ENCODE assay signal across 18 mouse cellular contexts in the genomic region with DNA sequence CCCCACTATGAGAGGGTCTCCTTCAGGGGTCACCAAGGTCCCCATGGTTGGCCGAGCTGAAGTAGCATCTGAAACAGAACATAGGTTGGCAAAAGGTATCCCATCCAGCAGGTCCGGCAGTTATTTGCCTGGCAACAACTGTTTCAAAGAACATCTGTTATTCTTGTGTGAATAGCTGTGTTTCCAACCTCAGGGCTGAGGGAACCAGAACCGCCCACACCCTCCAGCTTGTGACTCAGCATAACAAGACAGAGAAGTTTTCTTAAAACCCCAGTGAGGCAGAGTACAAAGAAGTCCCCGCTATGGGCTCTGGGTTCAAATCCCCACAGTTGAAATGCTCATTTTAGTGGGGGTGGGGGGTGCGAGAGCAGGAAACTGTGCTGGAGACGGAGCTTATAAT. TPM values are rescaled to one million over a fixed set of nuclear protein-coding genes. Genes with fewer than 3 reads are reported as not detected.
A peak's percentile ranks its signal among the peaks of the same experiment; 100 is the strongest.
DNase-seq lines count a peak whose midpoint lies in the region; TF ChIP-seq lines count a peak whose summit lies in the region.
"Had no signal": no experiment of that assay in that cellular context is flagged by ENCODE, and none has a peak within 500 bp of the region (broad histone marks: within the 10 kb centered on the region; RNA-seq: fewer than 3 reads in every experiment).

No protein-coding gene starts in this region.

- DNase-seq in adrenal gland, adult 2 months: peak; percentile 47
- DNase-seq in adrenal gland, postnatal 4 days (ENCODE audit: low spot score in 2 of 2): no peak
- peak; percentile 69 to 78 for DNase-seq in left cerebral cortex, adult 18-20 months (ENCODE audit: low spot score in 2 of 2)
- no peak for DNase-seq in left cerebral cortex, postnatal 10 days (ENCODE audit: extremely low spot score in 1 of 2, low spot score in 2 of 2)
- DNase-seq in left cerebral cortex, adult 2 months (ENCODE audit: extremely low spot score in 1 of 2, low spot score in 2 of 2): peak; percentile 53 to 68
- DNase-seq in cerebellum, adult 9-11 months: no peak
- DNase-seq in MN1 (ENCODE audit: low spot score): no peak
- DNase-seq in T-cell, adult 2 months (ENCODE audit: low spot score): no peak
- DNase-seq: B cell, adult 2 months; kidney, postnatal 25 days; lung, adult 18-20 months had no signal

- no peak overlapping the region for H3K4me3 ChIP-seq in left cerebral cortex, adult 2 months
- H3K4me3 ChIP-seq: heart, embryonic 12.5 days; intestine, embryonic 15.5 days; neural tube, embryonic 15.5 days had no signal

- intact Hi-C loops in left cerebral cortex, postnatal 10 days (cut with DNase I): loop anchor here (5.0 kb wide), 2 partner anchors 50 to 65 kb away; no protein-coding TSS in a partner anchor
- intact Hi-C loops in left cerebral cortex, adult 2 months (cut with DNase I): no loop called here

- TF ChIP-seq CTCF in left cerebral cortex, adult 2 months (IDR thresholded peaks at IDR 0.05): no peak

- no peak overlapping the region; the same call in 1 of the 2 replicates for H3K27ac ChIP-seq in left cerebral cortex, adult 2 months
- H3K27ac ChIP-seq: intestine, embryonic 15.5 days; neural tube, embryonic 15.5 days had no signal

RNA-seq across cellular contexts. Expression of gene Pla2g2d, which starts 6.6 kb away (rescaled TPM):
- total RNA-seq in adrenal gland, adult 2 months (2021): 1 to 10 TPM; 2.3 to 2.9 TPM
- 1.3 and 1.4 TPM in 2 replicates for polyA plus RNA-seq in adrenal gland, adult 2 months (2012; rRNA removed)
- 1 to 10 TPM; 1.1 to 1.4 TPM for total RNA-seq in adrenal gland, postnatal 4 days (2021)
- under 1 TPM; 0.47 to 0.77 TPM for total RNA-seq in left cerebral cortex, adult 18-20 months (2021)
- total RNA-seq in left cerebral cortex, postnatal 10 days (2021): under 1 TPM in 1 of 2 experiments, not detected in 1; 0.16 TPM
- total RNA-seq in left cerebral cortex, adult 2 months (2021): under 1 TPM; 0.42 to 0.97 TPM
- total RNA-seq: hematopoietic stem cell, adult 5-6 weeks; megakaryocyte progenitor cell, adult 5-6 weeks; MEL had no signal
- polyA plus RNA-seq: heart, embryonic 12.5 days had no signal

RNA-seq across cellular contexts. Expression of gene Pla2g2f, which starts 24.7 kb away (rescaled TPM):
- 10 to 100 TPM; 20.6 to 34.4 TPM for total RNA-seq in adrenal gland, adult 2 months (2021)
- 54.0 and 67.7 TPM in 2 replicates for polyA plus RNA-seq in adrenal gland, adult 2 months (2012; rRNA removed)
- 10 to 100 TPM in 1 of 2 experiments, 1 to 10 TPM in 1; 9.7 to 10.1 TPM for total RNA-seq in adrenal gland, postnatal 4 days (2021)
- under 1 TPM in 1 of 2 experiments, not detected in 1; 0.14 TPM for total RNA-seq in left cerebral cortex, adult 18-20 months (2021)
- not detected for total RNA-seq in left cerebral cortex, postnatal 10 days (2021)
- not detected for total RNA-seq in left cerebral cortex, adult 2 months (2021)
- total RNA-seq: hematopoietic stem cell, adult 5-6 weeks; megakaryocyte progenitor cell, adult 5-6 weeks; MEL had no signal
- polyA plus RNA-seq: forebrain, embryonic 16.5 days; heart, embryonic 12.5 days; neural tube, embryonic 15.5 days had no signal

RNA-seq across cellular contexts. Expression of gene Ubxn10, which starts 45.1 kb away (rescaled TPM):
- 1 to 10 TPM in 1 of 2 experiments, under 1 TPM in 1; 0.52 to 1.6 TPM for total RNA-seq in adrenal gland, adult 2 months (2021)
- 1.9 and 2.0 TPM in 2 replicates for polyA plus RNA-seq in adrenal gland, adult 2 months (2012; rRNA removed)
- total RNA-seq in adrenal gland, postnatal 4 days (2021): 1 to 10 TPM; 1.8 to 2.4 TPM
- 1 to 10 TPM in 1 of 2 experiments, under 1 TPM in 1; 0.56 to 1.2 TPM for total RNA-seq in left cerebral cortex, adult 18-20 months (2021)
- 1 to 10 TPM; 1.1 to 1.3 TPM for total RNA-seq in left cerebral cortex, postnatal 10 days (2021)
- 1 to 10 TPM; 1.4 to 1.5 TPM for total RNA-seq in left cerebral cortex, adult 2 months (2021)
- total RNA-seq: hematopoietic stem cell, adult 5-6 weeks; megakaryocyte progenitor cell, adult 5-6 weeks; MEL had no signal

RNA-seq across cellular contexts. Expression of gene Pla2g2c, which starts 57.5 kb away (rescaled TPM):
- total RNA-seq in adrenal gland, adult 2 months (2021): under 1 TPM in 1 of 2 experiments, not detected in 1; 0.24 TPM
- polyA plus RNA-seq in adrenal gland, adult 2 months (2012; rRNA removed): 0.30 and 0.32 TPM in 2 replicates
- under 1 TPM; 0.42 to 0.73 TPM for total RNA-seq in adrenal gland, postnatal 4 days (2021)
- under 1 TPM in 1 of 2 experiments, not detected in 1; 0.35 TPM for total RNA-seq in left cerebral cortex, adult 18-20 months (2021)
- total RNA-seq in left cerebral cortex, postnatal 10 days (2021): not detected
- not detected for total RNA-seq in left cerebral cortex, adult 2 months (2021)
- total RNA-seq: hematopoietic stem cell, adult 5-6 weeks; megakaryocyte progenitor cell, adult 5-6 weeks; MEL had no signal
- polyA plus RNA-seq: forebrain, embryonic 16.5 days had no signal

Comparison
In these comparisons a context has a peak if more than half of its experiments do, and no peak if none do; other contexts are left out.
1. DNase-seq: peak in adrenal gland, adult 2 months (single experiment), left cerebral cortex, adult 18-20 months (2 of 2) and left cerebral cortex, adult 2 months (2 of 2); none in adrenal gland, postnatal 4 days (0 of 2), left cerebral cortex, postnatal 10 days (0 of 2), cerebellum, adult 9-11 months (single experiment), MN1 (single experiment) and T-cell, adult 2 months (single experiment).
2. RNA of gene Pla2g2f, which starts 24.7 kb away (total RNA-seq): 20.6 to 34.4 TPM in adrenal gland, adult 2 months and 9.7 to 10.1 TPM in adrenal gland, postnatal 4 days; 0.14 TPM in left cerebral cortex, adult 18-20 months, not detected in left cerebral cortex, postnatal 10 days and not detected in left cerebral cortex, adult 2 months; every median in the first group is over 4 times any median in the second.